Mouse (Mus musculus) erythroblast, embryonic 14.5 days (primary cell): ENCODE data around the gene Ift57. TPM values are rescaled to one million over a fixed set of nuclear protein-coding genes. Genes with fewer than 3 reads are reported as not detected.

Source experiments
- H3K27me3 ChIP-seq: 2 replicates; pipeline ENCODE4 v1.6.1; 2012; ENCODE audit warnings: inconsistent platforms; ENCODE audit not compliant: control insufficient read depth
- H3K36me3 ChIP-seq: 2 replicates; pipeline ENCODE4 v1.6.1; 2012; ENCODE audit warnings: mild to moderate bottlenecking, inconsistent platforms; ENCODE audit not compliant: control insufficient read depth
- H3K4me1 ChIP-seq: 2 replicates; pipeline ENCODE4 v1.6.1; 2012; ENCODE audit warnings: inconsistent platforms; ENCODE audit not compliant: control insufficient read depth
- H3K4me3 ChIP-seq: replicated peaks from 2 replicates; pipeline ENCODE3; 2012; ENCODE audit warnings: moderate library complexity, mild to moderate bottlenecking, inconsistent platforms
- H3K9me3 ChIP-seq: 2 replicates; pipeline ENCODE4 v1.6.1; 2012; ENCODE audit warnings: low read length, inconsistent platforms, mixed read lengths; ENCODE audit not compliant: control insufficient read depth
- GATA1 ChIP-seq: IDR thresholded peaks from 2 replicates; pipeline ENCODE4 v1.6.1; 2012; ENCODE audit warnings: low read length, inconsistent platforms, mixed read lengths
- TAL1 ChIP-seq: IDR thresholded peaks from 3 replicates; pipeline ENCODE4 v1.6.1; 2012; ENCODE audit warnings: low read length, inconsistent platforms, mixed read lengths
- polyA plus RNA-seq: library from polyadenylated mRNA; stranded (reverse); fragments of >175 nt; gene quantifications from 2 replicates; pipeline ENCODE4 v1.2.3, GENCODE M21; 2012

Gene Ift57
- polyA plus RNA-seq, 1 experiment: 0.13 TPM

DNA sequence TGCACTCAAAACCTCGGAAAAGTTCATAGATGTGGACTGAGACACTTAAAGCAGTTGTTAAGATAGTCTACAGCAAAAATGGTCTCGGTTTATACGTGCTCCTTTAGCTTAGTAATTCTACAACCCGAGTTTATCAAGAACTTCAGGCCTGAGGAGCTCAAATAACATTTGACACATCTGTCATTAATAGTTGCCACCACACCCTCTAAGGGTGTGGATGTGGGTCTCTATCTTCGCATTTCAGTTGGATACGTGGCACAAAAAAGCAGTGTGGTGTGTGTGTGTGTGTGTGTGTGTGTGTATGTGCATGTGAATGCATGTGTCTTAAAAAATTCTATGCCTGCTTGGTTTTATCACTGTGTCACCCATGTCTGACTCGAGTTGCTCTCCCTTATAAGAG, 77.9 kb downstream of the Ift57 start:
- peaks cover 86% of the 10 kb centered on the region for H3K4me1 ChIP-seq
- TF ChIP-seq TAL1 (peak; percentile 55), GATA1 (no peak)
- peaks cover 3% of the 10 kb centered on the region for H3K36me3 ChIP-seq
- H3K9me3 ChIP-seq: no peaks in the 10 kb centered on the region
- no peaks in the 10 kb centered on the region for H3K27me3 ChIP-seq
- peak overlapping the region; percentile 28 for H3K4me3 ChIP-seq

DNA sequence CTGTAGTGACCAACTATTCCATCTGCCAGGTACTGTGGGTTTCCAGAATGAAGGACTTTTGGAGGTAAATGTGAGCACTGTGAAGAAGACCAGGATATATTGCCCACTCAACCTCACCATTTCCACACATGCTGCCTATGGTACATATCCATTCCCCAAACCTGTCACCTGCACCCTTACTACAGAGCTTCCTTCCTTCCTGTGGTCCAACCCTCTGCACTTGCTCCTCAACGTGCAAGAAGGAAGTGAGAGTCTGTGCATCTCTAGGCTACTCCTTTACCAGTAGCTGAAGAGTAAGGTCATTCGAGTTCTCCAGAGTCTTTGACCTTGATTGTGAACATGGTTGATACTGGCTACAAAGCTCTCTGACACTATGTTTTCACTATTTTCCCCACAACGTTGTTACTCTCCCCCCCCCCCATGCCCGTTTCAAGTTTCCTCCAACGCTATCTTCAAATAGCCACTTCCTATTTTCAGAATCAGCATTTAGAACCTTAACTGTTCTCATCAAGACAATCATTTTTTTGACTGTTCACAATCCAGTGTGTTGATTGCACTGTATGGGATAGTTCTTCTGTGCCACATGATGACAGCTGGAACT, 82.6 kb downstream of the Ift57 start:
- Histone ChIP-seq H3K36me3 (peaks cover 3% of the 10 kb centered on the region; the same call in 1 of the 2 replicates), H3K4me3 (no peak overlapping the region), H3K27me3 (no peaks in the 10 kb centered on the region), H3K9me3 (no peaks in the 10 kb centered on the region), H3K4me1 (peaks cover 68% of the 10 kb centered on the region)
- no peak for TF ChIP-seq GATA1
- no peak for TF ChIP-seq TAL1

DNA sequence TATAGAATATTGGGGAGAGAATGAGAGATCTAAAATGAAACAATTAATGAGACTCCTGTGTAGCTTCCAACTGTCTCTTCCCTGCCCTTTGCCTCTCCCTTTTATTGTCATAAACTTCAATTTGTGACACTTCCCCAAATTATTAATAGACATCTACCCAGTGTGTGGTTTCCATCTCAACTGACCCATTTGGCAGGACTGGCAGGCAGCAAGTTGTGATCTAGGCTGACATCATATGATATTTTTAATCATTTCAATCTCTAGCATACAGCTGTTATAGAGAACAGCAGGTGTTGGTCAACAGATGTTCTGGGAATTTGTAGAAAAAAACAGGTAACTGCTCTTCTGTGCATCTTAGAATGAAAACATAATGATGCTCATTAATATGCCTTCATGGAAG, 84.3 kb downstream of the Ift57 start:
- Histone ChIP-seq H3K36me3 (peaks cover 1% of the 10 kb centered on the region; the same call in 1 of the 2 replicates), H3K4me1 (peaks cover 56% of the 10 kb centered on the region), H3K9me3 (no peaks in the 10 kb centered on the region), H3K4me3 (no peak overlapping the region), H3K27me3 (no peaks in the 10 kb centered on the region)
- no peak for TF ChIP-seq GATA1
- TF ChIP-seq TAL1: no peak

DNA sequence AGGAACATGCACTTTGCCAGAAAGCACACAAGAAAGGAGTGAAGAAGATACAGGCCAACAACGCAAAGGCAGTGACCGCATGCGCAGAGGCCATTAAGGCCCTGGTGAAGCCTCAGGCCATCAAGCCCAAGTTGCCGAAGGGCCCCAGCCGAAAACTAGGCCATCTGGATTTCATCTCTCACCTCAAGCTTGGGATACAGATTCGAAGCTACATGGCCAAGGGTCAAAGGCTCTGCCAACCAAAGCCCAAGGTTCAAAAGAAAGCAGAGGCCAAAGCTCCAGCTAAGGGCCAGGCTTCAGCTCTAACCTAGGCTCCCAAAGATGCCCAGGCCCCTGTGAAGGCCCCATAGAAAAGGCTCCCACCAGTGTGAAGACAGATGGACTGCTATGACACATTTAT, 87.1 kb downstream of the Ift57 start:
- Histone ChIP-seq H3K36me3 (no peaks in the 10 kb centered on the region; the same call in 1 of the 2 replicates), H3K4me3 (no peak overlapping the region), H3K4me1 (peaks cover 56% of the 10 kb centered on the region), H3K27me3 (no peaks in the 10 kb centered on the region), H3K9me3 (no peaks in the 10 kb centered on the region)
- TF ChIP-seq GATA1 (no peak), TAL1 (no peak)

DNA sequence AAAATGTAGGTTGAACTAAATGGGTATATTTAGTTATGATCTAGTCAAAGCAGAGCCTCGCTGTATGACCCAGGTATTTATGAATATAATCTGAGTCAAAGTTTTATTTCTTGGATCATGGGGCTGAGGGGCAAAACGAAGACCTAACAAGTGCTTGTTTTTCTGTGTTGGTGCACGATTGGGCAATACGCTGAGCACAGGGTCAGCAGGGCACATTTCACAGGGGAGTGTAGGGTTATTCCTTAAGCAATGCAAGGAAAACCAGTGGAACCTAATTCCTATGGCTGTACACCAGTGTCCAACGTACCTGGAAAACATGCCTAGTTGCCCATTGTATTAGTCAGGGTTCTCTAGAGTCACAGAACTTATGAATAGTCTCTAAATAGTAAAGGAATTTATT, 88.7 kb downstream of the Ift57 start:
- no peaks in the 10 kb centered on the region for H3K27me3 ChIP-seq
- peaks cover 57% of the 10 kb centered on the region for H3K4me1 ChIP-seq
- H3K4me3 ChIP-seq: no peak overlapping the region
- H3K9me3 ChIP-seq: no peaks in the 10 kb centered on the region
- TF ChIP-seq TAL1 (no peak), GATA1 (no peak)
- H3K36me3 ChIP-seq: no peaks in the 10 kb centered on the region; the same call in 1 of the 2 replicates

DNA sequence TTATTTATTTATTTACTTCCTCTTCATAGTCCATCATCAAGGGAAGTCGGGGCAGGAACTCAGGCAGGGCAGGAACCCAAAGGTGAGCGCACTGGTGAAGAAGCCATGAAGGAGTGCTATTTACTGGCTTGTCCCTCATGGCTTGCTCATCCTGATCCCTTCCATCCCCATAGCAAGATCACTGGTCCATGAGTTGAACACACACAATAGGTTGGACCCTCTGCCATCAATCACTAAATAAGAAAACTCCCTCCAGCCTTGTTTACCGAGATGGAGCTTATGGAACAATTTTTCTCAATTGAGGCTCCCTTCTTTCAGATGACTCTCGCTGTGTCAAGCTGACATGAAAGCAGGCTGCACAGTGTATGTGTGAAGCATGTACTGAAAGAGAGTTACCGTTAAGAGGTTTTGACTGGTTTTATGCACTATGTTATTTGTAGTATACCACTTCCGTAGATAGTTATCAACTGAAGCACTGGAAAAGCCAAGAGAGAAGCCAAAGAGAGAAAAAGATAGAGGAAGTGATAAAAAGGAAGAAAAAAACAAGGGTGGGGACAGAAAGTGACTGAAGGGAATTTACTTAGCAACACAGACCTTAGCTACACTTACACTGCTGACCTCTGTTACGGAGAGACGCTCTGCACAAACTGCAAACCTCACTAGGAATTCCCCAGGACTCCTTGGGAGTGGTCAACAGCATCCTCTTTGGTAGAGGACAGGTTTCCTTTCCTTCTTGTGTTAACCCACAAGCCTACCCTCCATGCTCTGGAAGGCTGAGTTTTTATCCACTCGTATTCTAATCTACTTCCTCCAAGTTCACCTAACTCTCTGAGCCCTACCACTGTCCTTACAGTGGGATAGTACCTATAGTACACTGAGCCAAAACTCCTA, 91.8 kb downstream of the Ift57 start:
- Histone ChIP-seq H3K4me1 (peaks cover 68% of the 10 kb centered on the region), H3K4me3 (no peak overlapping the region), H3K9me3 (no peaks in the 10 kb centered on the region), H3K36me3 (no peaks in the 10 kb centered on the region; the same call in 1 of the 2 replicates), H3K27me3 (no peaks in the 10 kb centered on the region)
- TF ChIP-seq GATA1: no peak
- TF ChIP-seq TAL1: no peak

DNA sequence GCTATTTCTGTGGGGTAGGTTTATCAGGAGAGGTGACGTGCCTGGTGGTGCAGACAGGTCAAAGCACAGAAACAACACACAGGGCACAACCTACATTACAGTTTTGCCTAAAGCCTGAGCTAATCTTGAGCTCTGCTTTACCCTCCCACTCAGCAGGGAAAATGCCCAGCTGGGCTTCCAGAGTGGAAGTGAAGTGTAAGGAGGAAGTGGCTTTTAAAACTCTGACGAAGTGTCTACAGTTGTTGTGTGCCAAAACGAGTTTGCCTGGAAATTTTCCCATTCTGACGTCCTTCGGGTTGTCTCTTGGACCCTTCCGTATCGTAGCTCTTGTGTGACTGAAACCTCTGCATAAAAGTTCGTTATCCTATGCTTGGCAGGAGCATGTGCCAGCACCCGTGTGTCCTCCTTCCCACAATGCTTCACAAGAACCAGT, 93.4 kb downstream of the Ift57 start:
- no peaks in the 10 kb centered on the region for H3K27me3 ChIP-seq
- H3K4me3 ChIP-seq: no peak overlapping the region
- H3K9me3 ChIP-seq: no peaks in the 10 kb centered on the region
- H3K4me1 ChIP-seq: peaks cover 76% of the 10 kb centered on the region
- H3K36me3 ChIP-seq: peaks cover 5% of the 10 kb centered on the region
- TF ChIP-seq TAL1 (no peak), GATA1 (no peak)

DNA sequence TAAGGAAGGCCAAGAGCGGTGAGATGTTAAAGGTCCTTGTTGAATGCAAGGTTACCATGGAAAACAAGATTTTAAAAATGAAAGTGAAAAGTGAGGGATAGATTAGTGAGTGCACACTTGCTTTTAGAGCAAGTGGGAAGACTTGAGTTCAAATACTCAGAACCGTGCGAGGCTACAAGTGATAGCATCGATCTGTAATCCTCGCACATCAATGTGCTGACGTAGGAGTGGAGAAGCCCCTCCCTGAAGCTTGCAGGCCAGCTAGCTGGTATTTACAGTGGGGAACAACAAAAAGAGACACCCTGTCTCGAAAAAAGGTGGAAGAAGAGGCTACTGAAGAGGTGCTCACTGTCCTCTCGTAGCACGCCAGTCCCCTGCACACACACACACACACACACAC, 94.6 kb downstream of the Ift57 start:
- Histone ChIP-seq H3K9me3 (no peaks in the 10 kb centered on the region), H3K4me1 (peaks cover 86% of the 10 kb centered on the region), H3K36me3 (peaks cover 5% of the 10 kb centered on the region), H3K27me3 (no peaks in the 10 kb centered on the region), H3K4me3 (no peak overlapping the region)
- TF ChIP-seq TAL1 (no peak), GATA1 (no peak)

DNA sequence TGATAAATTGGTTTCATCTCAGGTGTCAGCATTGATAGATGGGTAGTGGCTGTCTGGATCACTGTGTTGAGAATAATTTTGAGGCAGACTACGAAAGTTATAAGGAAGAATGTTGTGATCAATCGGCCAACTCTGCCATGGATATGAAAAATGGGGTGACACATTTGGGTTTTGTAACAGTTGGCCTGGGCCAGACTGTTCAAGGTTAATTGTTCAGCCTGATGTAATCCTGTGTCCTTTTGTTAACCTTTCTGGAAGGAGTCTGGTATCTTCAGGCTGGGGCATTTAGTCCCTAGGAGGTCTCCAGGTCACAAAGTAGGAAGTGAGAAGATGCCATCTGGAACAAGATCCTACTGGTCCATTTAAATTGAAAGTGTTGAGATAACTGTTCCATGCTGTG, 97.2 kb downstream of the Ift57 start:
- Histone ChIP-seq H3K4me1 (peaks cover 98% of the 10 kb centered on the region), H3K4me3 (no peak overlapping the region), H3K36me3 (peaks cover 7% of the 10 kb centered on the region), H3K27me3 (no peaks in the 10 kb centered on the region), H3K9me3 (no peaks in the 10 kb centered on the region)
- TF ChIP-seq TAL1 (no peak), GATA1 (no peak)
